Mouse (Mus musculus) megakaryocyte progenitor cell, adult 5-6 weeks (primary cell): ENCODE measurements around the gene Smarcc1. TPM values are rescaled to one million over a fixed set of nuclear protein-coding genes. Genes with fewer than 3 reads are reported as not detected.

Experiments
- ATAC-seq: replicated peaks from 2 replicates; pipeline ENCODE4 v1.8.0; 2016; ENCODE audit warnings: mild to moderate bottlenecking, moderate TSS enrichment, inconsistent platforms; ENCODE audit not compliant: poor library complexity
- total RNA-seq, 2 experiments: library from RNA; stranded (forward) in 1 of 2; stranded (reverse) in 1 of 2; fragments of 157-497, 149-512 nt in 1 of 2; fragments of 200-1000 nt in 1 of 2; gene quantifications; 2 replicates each; pipeline versions ENCODE4 v1.2.3 to v1.2.4; 2015 to 2017

Gene Smarcc1
- total RNA-seq, 2 experiments from 2014 or later = 62.3 to 117 TPM

- no peak; the same call in 1 of the 2 replicates for ATAC-seq
Observed at GRCm38 (mm10) chr9:110275882-110276281, 158.4 kb downstream of the Smarcc1 start.

- ATAC-seq = no peak
Observed at GRCm38 (mm10) chr9:110277431-110277881, 159.9 kb downstream of the Smarcc1 start.

- no peak for ATAC-seq
Observed at GRCm38 (mm10) chr9:110284075-110284697, 166.7 kb downstream of the Smarcc1 start.

GRCm38 (mm10) chr9:110287321-110287924 is 169.9 kb downstream of the Smarcc1 start:
- ATAC-seq = no peak

Other genes starting within 250 kb of the Smarcc1 start
- gene Cdc25a, start 242.1 kb upstream of the Smarcc1 start, total RNA-seq (2015) = 28.8 and 33.8 TPM in 2 replicates
- gene Cdc25a, start 242.1 kb upstream of the Smarcc1 start, total RNA-seq (2017) = 46.3 and 55.2 TPM in 2 replicates
- gene Map4, start 186.2 kb upstream of the Smarcc1 start, total RNA-seq (2015) = 26.7 and 32.2 TPM in 2 replicates
- gene Map4, start 186.2 kb upstream of the Smarcc1 start, total RNA-seq (2017) = 20.1 and 26.3 TPM in 2 replicates
- gene Dhx30, start 122 bp downstream of the Smarcc1 start, total RNA-seq (2015) = 56.3 and 69.5 TPM in 2 replicates
- gene Dhx30, start 122 bp downstream of the Smarcc1 start, total RNA-seq (2017) = 45.0 and 69.6 TPM in 2 replicates
- gene Cspg5, start 126.1 kb downstream of the Smarcc1 start, total RNA-seq (2015) = 0.05 and 0.07 TPM in 2 replicates
- gene Cspg5, start 126.1 kb downstream of the Smarcc1 start, total RNA-seq (2017) = 0.03 and 0.75 TPM in 2 replicates
- 9.9 and 12.1 TPM in 2 replicates for gene Elp6, start 187.5 kb downstream of the Smarcc1 start, total RNA-seq (2015)
- 9.3 and 9.4 TPM in 2 replicates for gene Elp6, start 187.5 kb downstream of the Smarcc1 start, total RNA-seq (2017)
- 26.1 and 33.6 TPM in 2 replicates for gene Scap, start 215.6 kb downstream of the Smarcc1 start, total RNA-seq (2015)
- 22.1 and 29.4 TPM in 2 replicates for gene Scap, start 215.6 kb downstream of the Smarcc1 start, total RNA-seq (2017)